Mouse (Mus musculus) MEL (cell line): ENCODE data around the gene Gm49396. TPM values are rescaled to one million over a fixed set of nuclear protein-coding genes. Genes with fewer than 3 reads are reported as not detected.

Experiments
- DNase-seq: peaks from one replicate; pipeline ENCODE4 v3.0.0; 2011; ENCODE audit warnings: low read depth, low spot score
- H3K27ac ChIP-seq: 2 replicates; pipeline ENCODE4 v1.5.1; 2012; ENCODE audit warnings: low read depth, mild to moderate bottlenecking, control low read depth, low read length, moderate library complexity; ENCODE audit not compliant: control insufficient read depth
- H3K27me3 ChIP-seq, 2 experiments: fragments of 150-350 bp in 1 of 2; sonication (generic) in 1 of 2; 2 replicates each; pipeline ENCODE4 v1.6.1; 2012; ENCODE audit warnings: low read length in 2 of 2, mild to moderate bottlenecking in 2 of 2, improper control_type of control experiment in 1 of 2, moderate library complexity in 1 of 2; ENCODE audit not compliant: insufficient read depth in 2 of 2, control insufficient read depth in 1 of 2
- H3K36me3 ChIP-seq, 2 experiments: 2 replicates each; pipeline ENCODE4 v1.6.1; 2012 to 2014; ENCODE audit warnings: low read length in 2 of 2, improper control_type of control experiment in 1 of 2, inconsistent platforms in 1 of 2, mild to moderate bottlenecking in 1 of 2; ENCODE audit not compliant: insufficient read depth in 2 of 2, control insufficient read depth in 1 of 2
- H3K4me1 ChIP-seq, 2 experiments: fragments of 150-350 bp in 1 of 2; sonication (generic) in 1 of 2; 2 replicates each; pipeline ENCODE4 v1.6.1; 2012; ENCODE audit warnings: low read length in 2 of 2, improper control_type of control experiment in 1 of 2, mild to moderate bottlenecking in 1 of 2; ENCODE audit not compliant: insufficient read depth in 2 of 2, control insufficient read depth in 1 of 2
- H3K4me3 ChIP-seq, 2 experiments: fragments of 150-350 bp in 1 of 2; sonication (generic) in 1 of 2; 2 replicates each; pipeline ENCODE4 v1.5.1; 2012; ENCODE audit warnings: low read depth in 2 of 2, low read length in 2 of 2, mild to moderate bottlenecking in 2 of 2, moderate library complexity in 2 of 2, control low read depth in 1 of 2, improper control_type of control experiment in 1 of 2; ENCODE audit not compliant: control insufficient read depth in 1 of 2, insufficient read depth in 1 of 2
- H3K79me2 ChIP-seq: 2 replicates; pipeline ENCODE4 v1.6.1; 2012; ENCODE audit warnings: mild to moderate bottlenecking, low read length, moderate library complexity; ENCODE audit not compliant: control insufficient read depth, poor library complexity, insufficient read depth
- H3K9ac ChIP-seq: 2 replicates; pipeline ENCODE4 v1.6.1; 2012; ENCODE audit warnings: low read depth, mild to moderate bottlenecking, control low read depth, low read length, moderate library complexity; ENCODE audit not compliant: control insufficient read depth, poor library complexity, severe bottlenecking
- H3K9me3 ChIP-seq: fragments of 150-350 bp; sonication (generic); replicated peaks from 2 replicates; pipeline ENCODE4 v1.6.1; 2012; ENCODE audit warnings: mild to moderate bottlenecking, low read length, improper control_type of control experiment, moderate library complexity; ENCODE audit not compliant: insufficient read depth
- BHLHE40 ChIP-seq: IDR thresholded peaks from 2 replicates; pipeline ENCODE4 v1.6.1; 2012; ENCODE audit warnings: low read depth, mild to moderate bottlenecking, inconsistent platforms, low read length, improper control_type of control experiment, borderline replicate concordance
- CHD1 ChIP-seq: IDR thresholded peaks from 2 replicates; pipeline ENCODE4 v1.6.1; 2012; ENCODE audit warnings: low read depth, mild to moderate bottlenecking, inconsistent platforms, low read length, improper control_type of control experiment
- ELF1 ChIP-seq: IDR thresholded peaks from 2 replicates; pipeline ENCODE4 v1.6.1; 2014; ENCODE audit warnings: low read depth, mild to moderate bottlenecking, inconsistent platforms, low read length, improper control_type of control experiment, moderate library complexity
- EP300 ChIP-seq, 2 experiments: IDR thresholded peaks; 2 replicates each; pipeline ENCODE4 v1.6.1; 2011; ENCODE audit warnings: improper control_type of control experiment in 2 of 2, low read length in 2 of 2, low read depth in 1 of 2, mild to moderate bottlenecking in 1 of 2
- GABPA ChIP-seq: IDR thresholded peaks from 2 replicates; pipeline ENCODE4 v1.6.1; 2012; ENCODE audit warnings: low read depth, mild to moderate bottlenecking, inconsistent platforms, low read length, improper control_type of control experiment, moderate library complexity
- GATA1 ChIP-seq: IDR thresholded peaks from 2 replicates; pipeline ENCODE4 v1.6.1; 2011; ENCODE audit warnings: low read depth, low read length, improper control_type of control experiment
- KAT2A ChIP-seq: conservative IDR thresholded peaks from 2 replicates; pipeline ENCODE4 v1.6.1; 2012; ENCODE audit warnings: low read depth, low read length, improper control_type of control experiment, inconsistent platforms
- MAX ChIP-seq: IDR thresholded peaks from 2 replicates; pipeline ENCODE4 v1.6.1; 2011; ENCODE audit warnings: low read length, improper control_type of control experiment
- MAZ ChIP-seq: IDR thresholded peaks from 2 replicates; pipeline ENCODE4 v1.6.1; 2012; ENCODE audit warnings: low read depth, mild to moderate bottlenecking, inconsistent platforms, low read length, improper control_type of control experiment
- MEF2A ChIP-seq: IDR thresholded peaks from 2 replicates; pipeline ENCODE4 v1.6.1; 2014; ENCODE audit warnings: low read depth, mild to moderate bottlenecking, inconsistent platforms, low read length, improper control_type of control experiment; ENCODE audit not compliant: poor library complexity, insufficient replicate concordance, severe bottlenecking; ENCODE audit errors: extremely low read depth
- MXI1 ChIP-seq: IDR thresholded peaks from 2 replicates; pipeline ENCODE4 v1.6.1; 2011; ENCODE audit warnings: mild to moderate bottlenecking, low read depth, low read length, improper control_type of control experiment
- MYC ChIP-seq: IDR thresholded peaks from 2 replicates; pipeline ENCODE4 v1.6.1; 2011; ENCODE audit warnings: low read depth, mild to moderate bottlenecking, low read length, improper control_type of control experiment, moderate library complexity
- NELFE ChIP-seq: IDR thresholded peaks from 2 replicates; pipeline ENCODE4 v1.6.1; 2011; ENCODE audit warnings: low read depth, low read length, improper control_type of control experiment
- POLR2A ChIP-seq, 2 experiments: IDR thresholded peaks; 2 replicates each; pipeline ENCODE4 v1.6.1; 2011 to 2012; ENCODE audit warnings: low read length in 2 of 2, mild to moderate bottlenecking in 2 of 2, control low read depth in 1 of 2, improper control_type of control experiment in 1 of 2, low read depth in 1 of 2, moderate library complexity in 1 of 2; ENCODE audit not compliant: control insufficient read depth in 1 of 2, insufficient read depth in 1 of 2, poor library complexity in 1 of 2
- POLR2AphosphoS2 ChIP-seq: IDR thresholded peaks from 2 replicates; pipeline ENCODE4 v1.6.1; 2011; ENCODE audit warnings: low read length, improper control_type of control experiment
- RCOR1 ChIP-seq: IDR thresholded peaks from 2 replicates; pipeline ENCODE4 v1.6.1; 2012; ENCODE audit warnings: low read depth, mild to moderate bottlenecking, inconsistent platforms, low read length, improper control_type of control experiment
- SIN3A ChIP-seq: IDR thresholded peaks from 2 replicates; pipeline ENCODE4 v1.6.1; 2012; ENCODE audit warnings: low read length, improper control_type of control experiment, inconsistent platforms
- UBTF ChIP-seq: IDR thresholded peaks from 2 replicates; pipeline ENCODE4 v1.6.1; 2012; ENCODE audit warnings: low read depth, mild to moderate bottlenecking, inconsistent platforms, low read length, improper control_type of control experiment, moderate library complexity, borderline replicate concordance; ENCODE audit not compliant: insufficient read depth
- USF1 ChIP-seq: IDR thresholded peaks from 2 replicates; pipeline ENCODE4 v1.6.1; 2014; ENCODE audit warnings: low read depth, mild to moderate bottlenecking, inconsistent platforms, low read length, improper control_type of control experiment, moderate library complexity
- USF2 ChIP-seq, 2 experiments: IDR thresholded peaks; 2 replicates each; pipeline ENCODE4 v1.6.1; 2011 to 2012; ENCODE audit warnings: improper control_type of control experiment in 2 of 2, low read length in 2 of 2, borderline replicate concordance in 1 of 2, inconsistent platforms in 1 of 2, low read depth in 1 of 2, mild to moderate bottlenecking in 1 of 2; ENCODE audit not compliant: insufficient read depth in 1 of 2
- polyA plus RNA-seq, 2 experiments: library from polyadenylated mRNA; stranded (reverse) in 1 of 2; unstranded in 1 of 2; fragments of >175 nt in 1 of 2; fragments of >200 nt in 1 of 2; gene quantifications; 2 replicates each; pipeline versions ENCODE4 v1.2.1 to v1.2.4; 2012; ENCODE audit warnings: low replicate concordance in 2 of 2, low read depth in 1 of 2; ENCODE audit not compliant: insufficient read length in 2 of 2, insufficient read depth in 1 of 2, missing spikeins in 1 of 2
- total RNA-seq: library from RNA; depleted of rRNA; stranded (reverse); fragments of 300-350 nt; gene quantifications from 2 replicates; pipeline ENCODE4 v1.2.3, GENCODE M21; 2012

The Gm49396 gene
- total and polyA plus RNA-seq, 3 experiments = 1.9 to 4.2 TPM; not detected in 1

- TF ChIP-seq UBTF (no peak), MAZ (no peak), RCOR1 (no peak), MEF2A (no peak), NELFE (no peak), CHD1 (no peak), MXI1 (no peak), USF2 (IDR thresholded peaks at IDR 0.05; ENCODE audit: borderline replicate concordance in 1 of 2, insufficient read depth in 1 of 2, low read depth in 1 of 2, low read length in 2 of 2) (no peak), GABPA (no peak), USF1 (no peak), MYC (no peak), SIN3A (0 out of 2 replicates have a peak, but pooled peaks have one; percentile 14), BHLHE40 (no peak)
Measured at GRCm38 (mm10) chr7:30572969-30573368, 9.8 kb downstream of the Gm49396 start (continued).

DNA sequence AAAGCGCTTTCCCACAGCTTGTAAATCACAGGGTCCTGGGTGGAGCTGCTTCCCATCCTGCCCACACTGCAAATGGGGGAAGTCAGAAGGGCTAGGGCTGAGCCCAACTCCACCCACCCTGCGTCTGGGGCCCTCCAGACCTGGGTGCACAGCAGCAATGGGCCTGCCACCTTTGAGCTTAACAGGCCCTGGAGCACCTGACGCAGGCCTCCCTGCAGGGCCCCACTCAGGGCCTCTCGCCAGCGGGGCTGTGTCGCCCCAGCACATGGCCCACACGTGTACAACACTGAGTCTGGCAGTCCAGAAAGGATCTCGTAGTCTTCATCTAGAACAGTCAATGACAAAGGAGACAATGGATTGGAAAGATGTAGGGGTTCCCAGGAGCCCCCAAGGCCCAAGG is 16.8 kb downstream of the Gm49396 start:
- Histone ChIP-seq H3K4me3 (no peak overlapping the region), H3K79me2 (no peaks in the 10 kb centered on the region; the same call in 1 of the 2 replicates), H3K27me3 (no peaks in the 10 kb centered on the region), H3K4me1 (no peaks in the 10 kb centered on the region), H3K9me3 (no peaks in the 10 kb centered on the region)
- DNase-seq = no peak
- TF ChIP-seq POLR2A (IDR thresholded peaks at IDR 0.05; ENCODE audit: control insufficient read depth in 1 of 2, insufficient read depth in 1 of 2, low read depth in 1 of 2, low read length in 2 of 2, poor library complexity in 1 of 2) = no peak
- TF ChIP-seq, all 39 proteins: peak for 0
- Histone ChIP-seq H3K36me3 (peaks cover 0 to 28% of the 10 kb centered on the region in 2 experiments; a peak in 2 of 4 replicates), H3K27ac (no peak overlapping the region), H3K9ac (no peak overlapping the region)

DNA sequence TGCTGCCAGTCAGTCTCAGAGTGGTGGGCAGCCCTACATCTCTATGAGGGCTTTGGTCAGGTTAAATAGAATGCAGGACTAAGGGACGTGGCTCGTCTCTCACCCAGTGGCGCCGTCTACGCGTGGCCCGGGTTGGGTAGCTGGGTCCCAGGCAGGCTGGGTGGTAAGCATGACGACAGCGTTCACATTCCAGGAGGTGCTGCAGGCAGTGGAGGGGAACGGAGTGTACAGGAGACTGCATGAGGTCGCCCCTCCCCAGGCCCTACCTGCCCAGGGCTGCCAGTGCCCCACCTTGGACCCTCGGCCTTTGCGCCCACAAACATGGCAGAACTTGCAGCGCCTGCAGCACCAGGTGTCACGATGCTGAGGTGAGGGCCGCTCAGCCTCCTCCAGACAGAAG is 18.4 kb downstream of the Gm49396 start:
- H3K4me3 ChIP-seq = no peak overlapping the region
- H3K27me3 ChIP-seq = no peaks in the 10 kb centered on the region
- TF ChIP-seq MXI1 = no peak
- no peak for TF ChIP-seq ELF1
- TF ChIP-seq GABPA = no peak
- TF ChIP-seq MYC = no peak
- no peak for TF ChIP-seq POLR2AphosphoS2
- no peak for TF ChIP-seq MAZ
- TF ChIP-seq KAT2A = no peak
- TF ChIP-seq GATA1 = no peak
- no peak for TF ChIP-seq UBTF
- TF ChIP-seq MAX = no peak
- no peak for TF ChIP-seq EP300 (IDR thresholded peaks at IDR 0.05; ENCODE audit: low read depth in 1 of 2, low read length in 2 of 2)
- TF ChIP-seq, all 39 proteins: peak for 0
- no peak overlapping the region for H3K27ac ChIP-seq
- H3K36me3 ChIP-seq = peaks cover 0 to 21% of the 10 kb centered on the region in 2 experiments; a peak in 2 of 4 replicates
- peaks cover 6% of the 10 kb centered on the region; the same call in 1 of the 2 replicates for H3K79me2 ChIP-seq
- no peaks in the 10 kb centered on the region for H3K9me3 ChIP-seq
- no peak overlapping the region for H3K9ac ChIP-seq
- H3K4me1 ChIP-seq = no peaks in the 10 kb centered on the region
- DNase-seq = no peak
